Mouse (Mus musculus) frontal cortex, postnatal 25 days (tissue): Measurements from ENCODE around the gene Aim2.
"Not testable (repeated sequence)": the region's sequence is repeated elsewhere in the genome, so short reads cannot be mapped to it uniquely, and the experiment has no call there.

Experiments
- DNase-seq, 2 experiments: peaks; one replicate each; pipeline ENCODE4 v3.0.0; 2022; ENCODE audit warnings: low spot score in 2 of 2

Aim2 gene

GRCm38 (mm10) chr1:173456139-173456754, 105.6 kb downstream of the Aim2 start:
- DNase-seq: no peak

GRCm38 (mm10) chr1:173456761-173457160, 106.1 kb downstream of the Aim2 start:
- no peak for DNase-seq

- not testable (repeated sequence) for DNase-seq
Measured at GRCm38 (mm10) chr1:173480399-173481181, 129.9 kb downstream of the Aim2 start.

GRCm38 (mm10) chr1:173481182-173481574, 130.5 kb downstream of the Aim2 start:
- not testable (repeated sequence) for DNase-seq

- not testable (repeated sequence) for DNase-seq
Measured at GRCm38 (mm10) chr1:173490812-173491480, 140.3 kb downstream of the Aim2 start, which contains the start of gene Ifi206. Gene Ifi206, minus strand, starts transcription at chr1:173491041.

- DNase-seq: not testable (repeated sequence)
Measured at GRCm38 (mm10) chr1:173491483-173491882, 140.8 kb downstream of the Aim2 start.

GRCm38 (mm10) chr1:173510595-173510994, 159.9 kb downstream of the Aim2 start:
- DNase-seq: not testable (repeated sequence)
